ENCODE assay signal across 20 mouse cellular contexts in the genomic region with DNA sequence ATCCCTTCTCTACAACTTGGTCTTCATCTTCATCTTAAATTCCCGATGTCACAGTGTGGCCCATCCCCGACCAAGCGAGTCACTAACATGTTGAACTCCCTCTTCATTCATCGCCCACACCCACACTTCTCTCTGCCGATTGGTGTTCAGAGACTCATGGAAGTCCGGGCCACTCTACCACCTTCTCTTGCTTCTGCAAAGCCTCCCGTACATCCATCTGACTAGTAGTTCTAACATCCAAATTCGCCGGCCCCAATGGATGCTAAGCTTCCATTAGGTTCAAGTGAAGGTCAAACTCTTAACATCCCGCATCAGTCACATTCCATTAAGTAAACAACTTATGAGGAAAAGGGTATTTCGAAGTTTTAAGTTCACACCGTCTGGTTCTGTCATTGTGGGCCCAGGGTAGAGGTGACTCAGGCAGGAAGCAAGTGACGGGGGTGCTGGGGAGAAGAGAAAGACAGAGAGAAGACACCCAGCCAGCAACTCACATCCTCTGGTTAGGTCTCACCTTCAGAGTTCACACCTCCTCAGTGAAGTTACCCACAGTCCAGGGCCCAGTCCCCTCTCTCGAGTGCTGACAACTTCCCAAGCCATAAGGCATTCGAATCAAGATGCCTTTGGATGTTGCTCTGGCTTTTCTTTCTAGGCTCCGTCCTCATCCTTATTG.
A peak's percentile ranks its signal among the peaks of the same experiment; 100 is the strongest.
DNase-seq lines count a peak whose midpoint lies in the region; ATAC-seq and TF ChIP-seq lines count a peak whose summit lies in the region.
"Had no signal": no experiment of that assay in that cellular context is flagged by ENCODE, and none has a peak within 500 bp of the region (broad histone marks: within the 10 kb centered on the region; RNA-seq: fewer than 3 reads in every experiment).

No protein-coding gene starts in this region.

- no peaks in the 10 kb centered on the region for H3K36me3 ChIP-seq in hindbrain, embryonic 10.5 days
- no peaks in the 10 kb centered on the region for H3K36me3 ChIP-seq in hindbrain, postnatal 0 days (ENCODE audit: insufficient read depth, low read length)
- H3K36me3 ChIP-seq in embryonic facial prominence, embryonic 12.5 days, result no peaks in the 10 kb centered on the region
- H3K36me3 ChIP-seq in intestine, embryonic 16.5 days (ENCODE audit: control insufficient read depth, insufficient read depth, low read length), result no peaks in the 10 kb centered on the region
- H3K36me3 ChIP-seq: heart, embryonic 12.5 days; hindbrain, embryonic 13.5 days; intestine, embryonic 15.5 days had no signal

- DNase-seq in hindbrain, embryonic 10.5 days (ENCODE audit: low spot score), result no peak
- no peak for DNase-seq in hindbrain, postnatal 0 days (ENCODE audit: low spot score)
- DNase-seq in R1 (ENCODE audit: low read depth, low spot score), result peak; percentile 31
- DNase-seq in left cerebral cortex, postnatal 10 days (ENCODE audit: extremely low spot score in 1 of 2, low spot score in 2 of 2), result no peak
- no peak for DNase-seq in frontal cortex, postnatal 14 days (ENCODE audit: low spot score in 2 of 2)
- DNase-seq: adrenal gland, postnatal 14 days; cerebellum, adult 11-12 months; cerebellum, adult 9-10 months; cerebellum, postnatal 25 days; gastrocnemius, postnatal 10 days; heart, adult 2 months; heart, postnatal 36 days had no signal

- 0 out of 2 replicates have a peak overlapping the region, but pooled peaks have one; percentile 5 for H3K27ac ChIP-seq in hindbrain, embryonic 10.5 days
- no peak overlapping the region for H3K27ac ChIP-seq in hindbrain, postnatal 0 days
- peak overlapping the region; percentile 78 for H3K27ac ChIP-seq in embryonic facial prominence, embryonic 12.5 days
- no peak overlapping the region for H3K27ac ChIP-seq in intestine, embryonic 16.5 days (ENCODE audit: low read length)
- H3K27ac ChIP-seq: forebrain, embryonic 13.5 days; heart, adult 2 months; hindbrain, embryonic 13.5 days; intestine, embryonic 15.5 days had no signal

- H3K9me3 ChIP-seq in hindbrain, embryonic 10.5 days, result no peaks in the 10 kb centered on the region
- no peaks in the 10 kb centered on the region for H3K9me3 ChIP-seq in hindbrain, postnatal 0 days (ENCODE audit: low read length)
- H3K9me3 ChIP-seq in embryonic facial prominence, embryonic 12.5 days, result no peaks in the 10 kb centered on the region
- H3K9me3 ChIP-seq in intestine, embryonic 16.5 days (ENCODE audit: control insufficient read depth, low read length), result no peaks in the 10 kb centered on the region
- H3K9me3 ChIP-seq: forebrain, embryonic 13.5 days; heart, embryonic 12.5 days; hindbrain, embryonic 13.5 days; intestine, embryonic 15.5 days had no signal

- H3K4me1 ChIP-seq in hindbrain, embryonic 10.5 days (replicated peaks), result peaks cover 7% of the 10 kb centered on the region; the same call in 1 of the 2 replicates
- H3K4me1 ChIP-seq in hindbrain, postnatal 0 days (ENCODE audit: insufficient read depth, low read length), result no peaks in the 10 kb centered on the region
- H3K4me1 ChIP-seq in embryonic facial prominence, embryonic 12.5 days, result 0 out of 2 replicates have a peak, but pooled peaks cover 15% of the 10 kb centered on the region
- 0 out of 2 replicates have a peak, but pooled peaks cover 3% of the 10 kb centered on the region for H3K4me1 ChIP-seq in intestine, embryonic 16.5 days (ENCODE audit: control insufficient read depth, insufficient read depth, low read length)
- H3K4me1 ChIP-seq: intestine, embryonic 15.5 days had no signal

- 91% methylated on average over 16 of the region's 16 CpGs for WGBS in hindbrain, embryonic 10.5 days
- WGBS in hindbrain, postnatal 0 days, result 93% methylated on average over 16 of the region's 16 CpGs
- WGBS in embryonic facial prominence, embryonic 12.5 days, result 86% methylated on average over 16 of the region's 16 CpGs
- 71% methylated on average over 16 of the region's 16 CpGs for WGBS in intestine, embryonic 16.5 days

- intact Hi-C loops in left cerebral cortex, postnatal 10 days (cut with DNase I), result loop anchor here (10.0 kb wide), 1 partner anchor 462 kb away; no protein-coding TSS in a partner anchor

- TF ChIP-seq CTCF in hindbrain, postnatal 0 days (IDR thresholded peaks at IDR 0.05; ENCODE audit: low read depth), result no peak

- no peak overlapping the region for H3K9ac ChIP-seq in hindbrain, postnatal 0 days (replicated peaks; ENCODE audit: low read length)
- no peak overlapping the region for H3K9ac ChIP-seq in embryonic facial prominence, embryonic 12.5 days
- no peak overlapping the region for H3K9ac ChIP-seq in intestine, embryonic 16.5 days (ENCODE audit: low read depth, low read length)
- H3K9ac ChIP-seq: forebrain, embryonic 13.5 days; heart, embryonic 12.5 days; hindbrain, embryonic 13.5 days; intestine, embryonic 15.5 days had no signal

- H3K4me3 ChIP-seq in hindbrain, embryonic 10.5 days, result no peak overlapping the region
- H3K4me3 ChIP-seq in hindbrain, postnatal 0 days (ENCODE audit: low read length), result no peak overlapping the region
- no peak overlapping the region for H3K4me3 ChIP-seq in embryonic facial prominence, embryonic 12.5 days
- H3K4me3 ChIP-seq in intestine, embryonic 16.5 days (ENCODE audit: low read length), result no peak overlapping the region
- H3K4me3 ChIP-seq: forebrain, embryonic 13.5 days; heart, adult 2 months; heart, embryonic 12.5 days; hindbrain, embryonic 13.5 days; intestine, embryonic 15.5 days had no signal

- ATAC-seq in hindbrain, postnatal 0 days, result no peak
- no peak for ATAC-seq in embryonic facial prominence, embryonic 12.5 days (ENCODE audit: insufficient number of reproducible peaks, insufficient read depth, low FRiP score, low TSS enrichment)
- ATAC-seq in megakaryocyte, adult 5-6 weeks (ENCODE audit: poor library complexity, severe bottlenecking), result peak; percentile 56
- ATAC-seq in intestine, embryonic 16.5 days, result no peak
- ATAC-seq: activated CD4-positive, CD25-positive, alpha-beta regulatory T cell, adult 4 months; forebrain, embryonic 13.5 days; intestine, embryonic 15.5 days had no signal

- H3K4me2 ChIP-seq in hindbrain, postnatal 0 days (ENCODE audit: low read depth, low read length), result no peak overlapping the region
- no peak overlapping the region for H3K4me2 ChIP-seq in embryonic facial prominence, embryonic 12.5 days (replicated peaks)
- no peak overlapping the region for H3K4me2 ChIP-seq in intestine, embryonic 16.5 days (ENCODE audit: low read depth, low read length)
- H3K4me2 ChIP-seq: forebrain, embryonic 13.5 days; heart, embryonic 12.5 days; hindbrain, embryonic 13.5 days; intestine, embryonic 15.5 days had no signal

- H3K27me3 ChIP-seq in hindbrain, embryonic 10.5 days (ENCODE audit: insufficient read depth, poor library complexity, severe bottlenecking), result no peaks in the 10 kb centered on the region
- no peaks in the 10 kb centered on the region for H3K27me3 ChIP-seq in hindbrain, postnatal 0 days (ENCODE audit: insufficient read depth, low read length)
- H3K27me3 ChIP-seq in embryonic facial prominence, embryonic 12.5 days, result no peaks in the 10 kb centered on the region
- H3K27me3 ChIP-seq in intestine, embryonic 16.5 days (replicated peaks; ENCODE audit: control insufficient read depth, insufficient read depth, low read length), result no peaks in the 10 kb centered on the region
- H3K27me3 ChIP-seq: forebrain, embryonic 13.5 days; heart, embryonic 12.5 days; hindbrain, embryonic 13.5 days; intestine, embryonic 15.5 days had no signal

Comparison
In these comparisons a context has a peak if more than half of its experiments do, and no peak if none do; other contexts are left out.
1. H3K27ac ChIP-seq: peak in hindbrain, embryonic 10.5 days (single experiment) and embryonic facial prominence, embryonic 12.5 days (single experiment); none in hindbrain, postnatal 0 days (single experiment) and intestine, embryonic 16.5 days (single experiment).